In genomic region chr2:144014051-144014450, GRCm38 (mm10) we compare ENCODE assay signal across 24 mouse cellular contexts. TPM values are rescaled to one million over a fixed set of nuclear protein-coding genes. Genes with fewer than 3 reads are reported as not detected.
DNase-seq lines count a peak whose midpoint lies in the region; ATAC-seq and TF ChIP-seq lines count a peak whose summit lies in the region.
"Had no signal": no experiment of that assay in that cellular context is flagged by ENCODE, and none has a peak within 500 bp of the region (broad histone marks: within the 10 kb centered on the region; RNA-seq: fewer than 3 reads in every experiment).

No protein-coding gene starts in this region.

- no peaks in the 10 kb centered on the region for H3K27me3 ChIP-seq in midbrain, embryonic 11.5 days (ENCODE audit: control insufficient read depth, insufficient read depth, low read length)
- no peaks in the 10 kb centered on the region for H3K27me3 ChIP-seq in midbrain, embryonic 14.5 days (ENCODE audit: control insufficient read depth, insufficient read depth, low read length)
- H3K27me3 ChIP-seq in lung, embryonic 14.5 days (ENCODE audit: insufficient read depth, low read length), result no peaks in the 10 kb centered on the region
- H3K27me3 ChIP-seq in stomach, postnatal 0 days (ENCODE audit: control insufficient read depth, insufficient read depth, low read length), result no peaks in the 10 kb centered on the region
- H3K27me3 ChIP-seq: embryonic facial prominence, embryonic 13.5 days; hindbrain, embryonic 12.5 days; midbrain, embryonic 12.5 days had no signal

- H3K9ac ChIP-seq in midbrain, embryonic 11.5 days (ENCODE audit: low read length), result no peak overlapping the region
- H3K9ac ChIP-seq in midbrain, embryonic 14.5 days (replicated peaks; ENCODE audit: low read length), result no peak overlapping the region
- no peak overlapping the region for H3K9ac ChIP-seq in lung, embryonic 14.5 days
- no peak overlapping the region for H3K9ac ChIP-seq in stomach, postnatal 0 days (ENCODE audit: low read length)
- H3K9ac ChIP-seq: embryonic facial prominence, embryonic 13.5 days; hindbrain, embryonic 12.5 days; midbrain, embryonic 12.5 days had no signal

- no peaks in the 10 kb centered on the region for H3K9me3 ChIP-seq in midbrain, embryonic 11.5 days (ENCODE audit: control insufficient read depth, low read length)
- H3K9me3 ChIP-seq in midbrain, embryonic 14.5 days (ENCODE audit: control insufficient read depth, low read length), result no peaks in the 10 kb centered on the region
- H3K9me3 ChIP-seq in lung, embryonic 14.5 days (ENCODE audit: low read depth, low read length), result no peaks in the 10 kb centered on the region
- H3K9me3 ChIP-seq in stomach, postnatal 0 days (ENCODE audit: control insufficient read depth, low read length), result no peaks in the 10 kb centered on the region
- H3K9me3 ChIP-seq: embryonic facial prominence, embryonic 13.5 days; hindbrain, embryonic 12.5 days; limb, embryonic 10.5 days; midbrain, embryonic 12.5 days had no signal

- no peak overlapping the region for H3K4me3 ChIP-seq in midbrain, embryonic 11.5 days (ENCODE audit: low read depth, low read length)
- no peak overlapping the region for H3K4me3 ChIP-seq in midbrain, embryonic 14.5 days (replicated peaks; ENCODE audit: low read depth, low read length)
- H3K4me3 ChIP-seq in lung, embryonic 14.5 days (ENCODE audit: low read depth, low read length), result no peak overlapping the region
- no peak overlapping the region for H3K4me3 ChIP-seq in stomach, postnatal 0 days (ENCODE audit: low read depth, low read length)
- H3K4me3 ChIP-seq: embryonic facial prominence, embryonic 13.5 days; gastrocnemius, adult 2 months; heart, adult 2 months; hindbrain, embryonic 12.5 days; limb, embryonic 10.5 days; midbrain, embryonic 12.5 days; myocyte had no signal

- TF ChIP-seq EP300 in stomach, postnatal 0 days (optimal IDR thresholded peaks at IDR 0.05), result no peak

- H3K36me3 ChIP-seq in midbrain, embryonic 11.5 days (ENCODE audit: control insufficient read depth, insufficient read depth, low read length), result no peaks in the 10 kb centered on the region
- no peaks in the 10 kb centered on the region for H3K36me3 ChIP-seq in midbrain, embryonic 14.5 days (ENCODE audit: control insufficient read depth, insufficient read depth, low read length)
- 0 out of 2 replicates have a peak, but pooled peaks cover 3% of the 10 kb centered on the region for H3K36me3 ChIP-seq in lung, embryonic 14.5 days (ENCODE audit: insufficient read depth)
- no peaks in the 10 kb centered on the region for H3K36me3 ChIP-seq in stomach, postnatal 0 days (ENCODE audit: control insufficient read depth, insufficient read depth, low read length)
- H3K36me3 ChIP-seq: embryonic facial prominence, embryonic 13.5 days; hindbrain, embryonic 12.5 days; limb, embryonic 10.5 days; midbrain, embryonic 12.5 days had no signal

- no peak overlapping the region for H3K27ac ChIP-seq in midbrain, embryonic 11.5 days (ENCODE audit: low read depth, low read length)
- H3K27ac ChIP-seq in midbrain, embryonic 14.5 days (replicated peaks; ENCODE audit: low read depth, low read length), result no peak overlapping the region
- H3K27ac ChIP-seq in lung, embryonic 14.5 days (ENCODE audit: low read depth), result no peak overlapping the region
- no peak overlapping the region for H3K27ac ChIP-seq in stomach, postnatal 0 days (replicated peaks)
- H3K27ac ChIP-seq: embryonic facial prominence, embryonic 13.5 days; gastrocnemius, adult 2 months; heart, adult 2 months; hindbrain, embryonic 12.5 days; limb, embryonic 10.5 days; midbrain, embryonic 12.5 days had no signal

- ATAC-seq in midbrain, embryonic 11.5 days (ENCODE audit: low FRiP score), result no peak
- ATAC-seq in midbrain, embryonic 14.5 days (ENCODE audit: low FRiP score, low TSS enrichment), result no peak
- no peak for ATAC-seq in lung, embryonic 14.5 days (ENCODE audit: insufficient read depth)
- no peak for ATAC-seq in stomach, postnatal 0 days (ENCODE audit: low FRiP score, low TSS enrichment)
- ATAC-seq: intestine, postnatal 0 days had no signal

- 85% methylated on average over 11 of the region's 11 CpGs for WGBS in midbrain, embryonic 11.5 days
- WGBS in midbrain, embryonic 14.5 days, result 88% methylated on average over 11 of the region's 11 CpGs
- WGBS in lung, embryonic 14.5 days, result 56% methylated on average over 11 of the region's 11 CpGs
- WGBS in stomach, postnatal 0 days, result 54% methylated on average over 11 of the region's 11 CpGs

- H3K4me2 ChIP-seq in midbrain, embryonic 11.5 days, result no peak overlapping the region
- no peak overlapping the region for H3K4me2 ChIP-seq in midbrain, embryonic 14.5 days (ENCODE audit: low read length)
- H3K4me2 ChIP-seq in lung, embryonic 14.5 days, result peak overlapping the region; percentile 3; the same call in 1 of the 2 replicates
- no peak overlapping the region for H3K4me2 ChIP-seq in stomach, postnatal 0 days (replicated peaks; ENCODE audit: low read depth)
- H3K4me2 ChIP-seq: embryonic facial prominence, embryonic 13.5 days; hindbrain, embryonic 12.5 days; midbrain, embryonic 12.5 days had no signal

- no peak for TF ChIP-seq CTCF in lung, embryonic 14.5 days (IDR thresholded peaks at IDR 0.05; ENCODE audit: low read depth)
- TF ChIP-seq CTCF in stomach, postnatal 0 days (IDR thresholded peaks at IDR 0.05; ENCODE audit: low read depth), result no peak

- DNase-seq in heart, adult 11 months, result peak; percentile 89
- DNase-seq in heart, adult 8-10 months (ENCODE audit: low spot score), result no peak
- DNase-seq in midbrain, embryonic 11.5 days (ENCODE audit: low spot score, missing footprints), result peak; percentile 56
- DNase-seq in midbrain, embryonic 14.5 days, result no peak
- DNase-seq in lung, embryonic 14.5 days, result peak; percentile 65
- DNase-seq in stomach, postnatal 0 days (ENCODE audit: low spot score), result peak; percentile 65
- no peak for DNase-seq in spleen, postnatal 36 days (ENCODE audit: low spot score in 2 of 2)
- no peak for DNase-seq in natural killer cell, adult 2 months (ENCODE audit: low spot score in 2 of 2)
- DNase-seq: adrenal gland, postnatal 36 days; gastrocnemius, adult 2 months; thymus, postnatal 25 days had no signal

- peaks cover 8% of the 10 kb centered on the region for H3K4me1 ChIP-seq in midbrain, embryonic 11.5 days (ENCODE audit: control insufficient read depth, insufficient read depth, low read length)
- H3K4me1 ChIP-seq in midbrain, embryonic 14.5 days (ENCODE audit: control insufficient read depth, insufficient read depth, low read length), result no peaks in the 10 kb centered on the region
- H3K4me1 ChIP-seq in lung, embryonic 14.5 days (ENCODE audit: insufficient read depth), result peaks cover 4% of the 10 kb centered on the region; the same call in 1 of the 2 replicates
- H3K4me1 ChIP-seq in stomach, postnatal 0 days (replicated peaks; ENCODE audit: control insufficient read depth, insufficient read depth), result no peaks in the 10 kb centered on the region; the same call in 1 of the 2 replicates

RNA-seq across cellular contexts. Expression of gene Rrbp1, which starts 3.0 kb away (rescaled TPM):
- total RNA-seq in heart, adult 8-10 months (2022), result 100 to 1,000 TPM; 109 to 128 (median 115) TPM
- polyA plus RNA-seq in midbrain, embryonic 11.5 days (2014; fragmentation: Nextera tagmentation; extraction: Ambion mirVana), result 31.4 and 36.0 TPM in 2 replicates
- 21.3 and 25.5 TPM in 2 replicates for polyA plus RNA-seq in midbrain, embryonic 14.5 days (2014; fragmentation: Nextera tagmentation; extraction: Ambion mirVana)
- polyA plus RNA-seq in lung, embryonic 14.5 days (2014; fragmentation: Nextera tagmentation; extraction: Ambion mirVana), result 88.8 and 91.8 TPM in 2 replicates
- 61.0 and 69.0 TPM in 2 replicates for polyA plus RNA-seq in stomach, postnatal 0 days (2015; fragmentation: Nextera tagmentation; extraction: Ambion mirVana)

RNA-seq across cellular contexts. Expression of gene Banf2, which starts 18.8 kb away (rescaled TPM):
- not detected for total RNA-seq in heart, adult 8-10 months (2022)
- polyA plus RNA-seq in midbrain, embryonic 11.5 days (2014; fragmentation: Nextera tagmentation; extraction: Ambion mirVana), result not detected in 2 replicates
- polyA plus RNA-seq in midbrain, embryonic 14.5 days (2014; fragmentation: Nextera tagmentation; extraction: Ambion mirVana), result not detected in 2 replicates
- not detected in 2 replicates for polyA plus RNA-seq in lung, embryonic 14.5 days (2014; fragmentation: Nextera tagmentation; extraction: Ambion mirVana)
- polyA plus RNA-seq in stomach, postnatal 0 days (2015; fragmentation: Nextera tagmentation; extraction: Ambion mirVana), result not detected in 2 replicates
- total RNA-seq: adrenal gland, postnatal 36 days; gastrocnemius, adult 2 months; heart, adult 2 months had no signal
- polyA plus RNA-seq: cortical plate, adult 2 months; embryonic facial prominence, embryonic 13.5 days; heart, adult 2 months; heart, embryonic 16.5 days; hindbrain, embryonic 12.5 days; intestine, postnatal 0 days; kidney, embryonic 16.5 days; limb, embryonic 10.5 days; lung, embryonic 16.5 days; midbrain, embryonic 12.5 days; myocyte; spleen, adult 2 months; stomach, embryonic 16.5 days had no signal

Comparison
In these comparisons a context has a peak if more than half of its experiments do, and no peak if none do; other contexts are left out.
1. DNase-seq: peak in heart, adult 11 months (single experiment), midbrain, embryonic 11.5 days (single experiment), lung, embryonic 14.5 days (single experiment) and stomach, postnatal 0 days (single experiment); none in heart, adult 8-10 months (single experiment), midbrain, embryonic 14.5 days (single experiment), spleen, postnatal 36 days (0 of 2) and natural killer cell, adult 2 months (0 of 2).